Mouse (Mus musculus) cerebellum, adult 9-11 months (tissue): ENCODE measurements around the gene Mob3c.

ENCODE experiments used
- DNase-seq: peaks from one replicate; pipeline ENCODE4 v3.0.0; 2022

The Mob3c gene

GRCm38 (mm10) chr4:115827888-115828571 is at the start of gene Mob3c:
Gene Mob3c (plus strand): TSS chr4:115828092.
- DNase-seq = peak; percentile 67

DNA sequence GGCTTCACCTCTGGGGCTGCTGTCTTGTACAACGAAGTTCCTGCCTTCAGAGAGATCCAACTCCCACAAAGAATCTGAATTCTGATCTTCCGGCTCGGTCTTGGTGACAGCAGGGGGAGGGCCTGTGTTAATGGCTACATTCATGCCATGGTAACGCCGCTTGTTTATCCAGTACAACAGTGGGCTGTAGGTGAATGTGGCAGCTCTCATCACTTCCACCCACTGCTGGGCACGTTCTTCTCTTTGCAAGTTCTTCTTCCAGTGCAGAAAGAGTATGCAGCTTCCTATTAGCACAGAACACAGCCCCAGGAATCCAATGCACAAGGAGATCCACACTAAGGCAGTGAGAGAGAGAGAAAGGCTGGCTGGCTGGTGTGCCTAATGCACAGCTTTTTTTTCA is 47.6 kb upstream of the Mob3c start:
- DNase-seq = no peak

GRCm38 (mm10) chr4:115780918-115781317 is 47.0 kb upstream of the Mob3c start, which contains the start of gene Tex38:
Gene Tex38 (minus strand): TSS chr4:115781018.
- DNase-seq = no peak

GRCm38 (mm10) chr4:115782026-115782805 is 45.7 kb upstream of the Mob3c start:
- DNase-seq = no peak

DNA sequence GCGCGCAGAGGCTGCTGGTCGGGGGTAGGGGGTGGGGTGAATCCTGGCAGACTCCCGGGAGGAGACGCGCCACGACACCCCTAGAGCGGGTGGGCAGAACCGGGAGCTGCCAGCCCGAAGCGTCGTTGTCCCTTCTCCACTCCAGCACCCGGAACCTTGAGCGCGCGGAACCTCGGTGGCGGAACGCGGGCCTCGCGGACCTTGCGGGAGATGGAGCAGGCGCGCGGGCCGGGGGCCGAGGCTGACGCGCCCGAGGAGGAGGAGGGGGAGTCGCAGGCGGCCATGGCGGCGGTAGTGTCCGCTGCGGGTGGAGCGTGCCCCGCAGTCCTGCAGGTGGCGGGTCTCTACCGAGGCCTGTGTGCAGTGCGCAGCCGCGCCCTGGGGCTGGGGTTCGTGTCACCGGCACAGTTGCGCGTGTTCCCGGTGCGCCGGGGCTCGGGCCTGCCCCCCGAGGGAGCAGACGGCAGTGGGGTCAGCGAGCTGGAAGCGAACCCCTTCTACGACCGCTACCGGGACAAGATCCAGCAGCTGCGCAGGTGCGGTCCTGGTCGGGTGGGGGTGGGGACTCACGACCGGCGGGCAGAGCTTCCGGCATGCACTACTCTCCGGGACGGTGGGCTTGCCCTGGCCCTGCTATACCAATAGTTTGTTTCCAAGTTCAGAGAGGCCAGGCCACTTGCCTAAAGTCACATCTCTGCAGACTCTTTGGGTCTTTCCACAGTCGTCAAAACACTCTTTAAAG is 43.0 kb upstream of the Mob3c start, which contains the start of gene Atpaf1:
Gene Atpaf1 (plus strand): TSS at position 44 of the 742 bp plus-strand sequence.
- DNase-seq = peak; percentile 83

- DNase-seq = no peak
Observed at GRCm38 (mm10) chr4:115785511-115786034, 42.3 kb upstream of the Mob3c start.

DNA sequence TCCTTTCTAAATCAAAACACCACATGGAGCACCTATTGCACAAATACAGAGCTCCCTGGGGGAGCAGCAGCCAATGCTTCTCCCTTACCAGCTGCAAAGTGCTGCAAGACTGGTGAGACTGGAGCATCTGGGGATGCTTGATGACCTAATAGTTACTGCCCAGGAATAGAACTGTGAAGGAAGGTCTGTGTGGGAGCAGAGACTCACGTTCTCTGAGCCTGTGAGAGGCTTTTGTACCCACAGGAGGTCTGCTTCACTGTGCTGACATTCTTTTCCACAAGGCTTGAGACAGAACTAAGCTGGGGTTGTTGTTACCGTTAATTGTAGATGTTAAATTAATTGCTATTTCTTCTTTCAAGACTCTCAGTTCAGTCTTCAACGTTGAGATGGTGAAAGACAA is 37.0 kb upstream of the Mob3c start:
- DNase-seq = no peak

DNA sequence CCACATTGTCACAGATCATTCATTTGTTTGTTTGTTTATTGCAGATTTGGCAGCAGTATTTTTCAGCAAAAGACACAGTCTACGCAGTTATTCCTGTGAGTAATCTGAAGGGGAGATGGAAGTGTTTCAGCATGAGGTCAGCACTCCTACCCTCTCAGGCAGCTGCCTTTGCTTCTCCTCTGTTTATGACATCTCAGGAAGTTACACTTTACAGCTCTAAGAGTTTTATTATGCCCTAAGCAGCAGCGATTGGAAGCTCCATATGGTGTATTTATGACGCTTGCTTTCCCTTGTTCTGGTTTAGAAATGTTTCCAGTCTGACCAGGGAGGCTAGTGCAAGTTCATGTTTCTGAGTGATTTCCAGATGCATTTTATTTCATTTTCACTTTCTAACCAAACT is 32.5 kb upstream of the Mob3c start:
- no peak for DNase-seq

DNA sequence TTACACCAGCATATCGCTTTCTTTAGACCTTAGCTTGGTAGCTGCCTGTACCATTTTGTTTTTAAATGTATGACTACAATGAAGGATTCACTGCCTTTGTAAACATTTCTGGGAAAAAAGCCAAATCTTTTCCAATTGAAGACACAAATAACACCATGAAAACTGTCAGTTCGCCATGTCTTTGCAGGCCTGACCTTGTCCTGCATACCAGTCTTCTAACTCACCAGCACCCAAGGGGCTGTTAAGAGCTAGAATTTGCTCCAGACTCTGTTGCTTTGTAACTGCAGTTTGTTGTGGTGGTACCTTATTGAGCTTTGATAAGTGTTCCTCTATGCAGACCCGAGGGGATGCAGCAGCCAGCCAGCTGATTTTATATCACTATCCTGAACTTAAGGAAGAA is 27.9 kb upstream of the Mob3c start:
- no peak for DNase-seq

DNA sequence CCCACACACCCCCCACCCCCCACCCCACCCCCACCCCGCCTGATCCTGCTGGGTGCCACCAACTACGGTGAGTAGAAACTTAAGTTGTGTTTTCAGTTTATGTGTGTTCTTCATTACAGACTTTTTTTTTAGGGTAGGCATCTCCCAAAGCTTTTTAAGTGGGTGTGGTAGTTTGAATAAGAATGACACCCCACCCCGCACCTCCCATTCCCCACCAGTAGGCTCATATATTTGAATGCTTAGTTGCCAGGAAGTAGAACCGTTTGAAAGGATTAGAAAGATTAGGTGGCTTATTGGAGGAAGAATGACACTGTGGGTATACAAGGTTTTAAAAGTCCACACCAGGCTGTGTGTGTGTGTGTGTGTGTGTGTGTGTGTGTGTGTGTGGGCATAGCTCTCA is 15.6 kb upstream of the Mob3c start:
- DNase-seq = no peak

DNA sequence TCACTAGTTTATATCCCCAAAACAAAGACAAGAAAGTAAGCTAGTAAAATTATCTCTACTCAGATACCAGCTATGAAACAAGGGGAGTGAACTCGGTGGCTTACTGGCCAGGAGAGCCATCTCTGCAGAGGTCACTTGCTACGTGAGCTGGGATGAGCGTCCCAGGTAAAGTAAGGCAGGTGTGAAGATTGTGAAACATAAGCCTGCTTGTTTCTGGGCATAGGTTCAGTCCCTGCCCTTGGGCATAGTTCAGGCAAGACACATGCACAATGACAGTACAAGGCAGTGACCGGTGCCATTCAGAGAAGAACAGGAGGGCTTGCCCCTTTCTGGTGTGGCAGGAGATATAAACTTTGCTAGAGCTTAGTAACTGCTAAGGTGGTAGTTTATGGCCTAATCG is 12.3 kb upstream of the Mob3c start:
- no peak for DNase-seq

- DNase-seq = no peak
Observed at GRCm38 (mm10) chr4:115820199-115820598, 7.7 kb upstream of the Mob3c start.

- DNase-seq = no peak
Observed at GRCm38 (mm10) chr4:115820944-115821343, 6.9 kb upstream of the Mob3c start.

- no peak for DNase-seq
Observed at GRCm38 (mm10) chr4:115821431-115821830, 6.5 kb upstream of the Mob3c start.

- DNase-seq = no peak
Observed at GRCm38 (mm10) chr4:115821928-115822327, 6.0 kb upstream of the Mob3c start.

DNA sequence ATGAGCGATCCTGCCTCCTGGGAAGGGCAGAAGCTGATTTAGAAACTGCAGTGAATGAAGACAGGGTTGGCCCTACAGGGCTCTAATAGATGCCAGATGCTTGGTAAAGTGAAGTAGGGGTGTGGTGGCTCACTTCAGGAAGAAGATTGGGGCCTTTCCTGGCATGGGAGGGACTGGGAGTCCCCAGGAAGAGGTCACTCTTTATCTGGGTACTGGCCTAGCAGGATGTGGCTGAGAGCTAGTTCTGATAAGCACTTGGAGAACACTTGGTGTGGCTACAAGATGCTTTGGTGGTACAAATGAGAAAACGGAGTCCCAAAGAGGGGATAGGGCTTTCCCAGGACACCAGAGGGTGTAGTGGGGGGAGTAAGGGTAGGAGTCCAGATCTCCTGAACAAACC is 3.7 kb upstream of the Mob3c start:
- peak; percentile 1 for DNase-seq

DNA sequence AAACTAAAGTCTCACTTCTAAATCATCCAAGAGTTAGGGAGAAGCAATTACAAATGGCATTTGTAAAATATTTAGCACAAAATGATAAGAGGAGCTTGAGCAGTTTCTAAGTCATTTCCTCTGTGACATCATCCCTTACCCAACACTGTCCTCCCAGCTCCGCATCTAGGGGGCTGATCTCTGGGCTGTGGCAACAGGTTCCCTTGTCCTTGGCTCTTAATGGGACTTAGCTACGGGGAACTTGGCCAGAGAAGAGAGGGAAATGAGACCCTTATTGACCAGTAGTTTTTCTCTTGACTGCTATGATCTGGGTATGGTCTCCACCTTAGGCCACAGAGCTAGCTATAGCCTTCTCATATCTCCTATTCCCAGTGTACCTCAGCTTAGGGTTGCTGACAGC is 2.6 kb upstream of the Mob3c start:
- DNase-seq = peak; percentile 0

- no peak for DNase-seq
Observed at GRCm38 (mm10) chr4:115827066-115827465, 826 bp upstream of the Mob3c start.

DNA sequence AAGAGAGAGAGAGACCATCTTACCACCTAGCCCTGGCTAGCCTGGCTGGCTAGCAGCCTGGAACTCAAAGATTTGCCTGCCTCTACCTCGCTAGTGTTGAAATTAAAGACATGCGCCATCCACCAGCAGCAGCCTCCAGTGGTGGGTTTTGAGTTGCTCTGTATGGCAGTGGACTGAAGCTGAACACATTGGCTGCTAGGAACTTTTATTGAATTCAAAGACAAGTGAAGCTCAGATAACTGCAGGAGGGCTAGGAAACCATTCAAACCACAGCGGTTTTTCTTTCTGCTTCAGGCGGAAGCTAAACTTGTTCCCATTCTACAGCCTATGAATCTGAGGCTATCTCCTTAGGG is 381 bp upstream of the Mob3c start:
- DNase-seq = no peak

- DNase-seq = no peak
Observed at GRCm38 (mm10) chr4:115828572-115828902, 645 bp downstream of the Mob3c start.

- no peak for DNase-seq
Observed at GRCm38 (mm10) chr4:115830491-115830890, 2.6 kb downstream of the Mob3c start.

GRCm38 (mm10) chr4:115831221-115831620 is 3.3 kb downstream of the Mob3c start:
- no peak for DNase-seq

DNA sequence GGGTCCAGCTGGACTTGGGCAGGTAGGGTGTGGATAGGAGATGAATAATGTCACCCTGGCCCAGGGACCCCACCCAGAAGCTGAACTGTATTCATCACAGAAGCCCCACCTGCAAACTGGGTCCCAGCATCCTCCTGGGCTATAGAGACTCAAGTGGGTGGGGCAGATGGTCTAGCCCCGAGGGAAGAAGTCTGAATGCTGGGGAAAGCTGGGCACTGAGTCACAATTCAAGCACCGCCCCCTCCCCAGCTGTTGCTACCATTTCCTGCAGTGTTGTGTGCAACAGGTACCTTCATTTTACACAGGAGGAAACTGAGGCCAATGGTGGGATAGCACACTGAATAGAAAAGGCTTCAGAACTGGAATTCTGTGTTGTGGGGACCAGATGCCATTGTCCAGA is 4.1 kb downstream of the Mob3c start:
- no peak for DNase-seq

DNA sequence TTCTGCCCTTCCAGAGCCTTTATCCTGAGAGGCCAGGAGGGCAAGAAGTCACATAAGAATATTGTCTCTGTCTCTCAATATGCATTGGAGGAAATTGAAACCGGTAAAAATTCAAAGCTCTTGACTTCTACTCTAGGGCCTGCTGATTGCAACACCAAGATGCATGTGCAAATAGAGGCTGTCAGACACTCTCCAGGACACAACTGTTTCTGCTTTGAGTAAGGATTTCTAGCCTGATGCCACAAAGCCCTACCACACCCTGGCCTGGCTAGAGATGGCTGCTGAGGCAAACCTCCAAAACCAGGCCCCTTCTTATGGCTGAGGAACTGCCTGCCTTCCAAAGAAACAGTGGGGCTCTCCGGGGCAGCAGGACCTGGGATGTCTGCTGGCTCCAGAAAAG is 7.7 kb downstream of the Mob3c start:
- DNase-seq = no peak
